Mouse (Mus musculus): ENCODE measurements around the gene Ttc39d. TPM values are rescaled to one million over a fixed set of nuclear protein-coding genes. Genes with fewer than 3 reads are reported as not detected.

The Ttc39d gene
- polyA plus RNA-seq, 1 experiment from 2014 or later = 0.14 TPM

DNA sequence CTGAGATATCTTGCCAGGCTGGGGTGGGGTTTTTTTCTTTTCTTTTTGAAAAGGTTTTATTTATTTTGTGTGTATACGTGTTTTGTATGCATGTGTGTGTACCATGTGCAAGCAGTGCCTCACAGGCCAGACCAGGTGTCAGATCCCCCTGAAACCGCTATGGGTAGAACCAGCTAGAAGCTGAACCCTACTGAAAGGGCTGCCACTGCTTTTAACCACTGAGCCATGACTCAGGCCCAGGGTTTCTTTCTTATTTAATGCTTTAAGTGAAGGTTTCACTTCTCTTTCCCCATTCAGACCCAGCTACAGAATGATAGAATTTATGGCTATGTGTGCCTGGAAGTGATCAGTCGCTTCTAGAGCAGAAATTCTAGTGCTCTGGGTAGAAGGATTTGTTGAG is 29.5 kb downstream of the Ttc39d start:
- no peak for ATAC-seq (ENCODE audit: low FRiP score)
- 91% methylated on average over 3 of the region's 3 CpGs for WGBS
- no peak overlapping the region for H3K9ac ChIP-seq
- H3K27ac ChIP-seq = no peak overlapping the region
- H3K27me3 ChIP-seq = no peaks in the 10 kb centered on the region
- H3K4me3 ChIP-seq = no peak overlapping the region
- H3K9me3 ChIP-seq (replicated peaks) = no peaks in the 10 kb centered on the region
- peaks cover 40% of the 10 kb centered on the region for H3K36me3 ChIP-seq
- H3K4me1 ChIP-seq = no peaks in the 10 kb centered on the region
- no peak overlapping the region for H3K4me2 ChIP-seq (replicated peaks)

DNA sequence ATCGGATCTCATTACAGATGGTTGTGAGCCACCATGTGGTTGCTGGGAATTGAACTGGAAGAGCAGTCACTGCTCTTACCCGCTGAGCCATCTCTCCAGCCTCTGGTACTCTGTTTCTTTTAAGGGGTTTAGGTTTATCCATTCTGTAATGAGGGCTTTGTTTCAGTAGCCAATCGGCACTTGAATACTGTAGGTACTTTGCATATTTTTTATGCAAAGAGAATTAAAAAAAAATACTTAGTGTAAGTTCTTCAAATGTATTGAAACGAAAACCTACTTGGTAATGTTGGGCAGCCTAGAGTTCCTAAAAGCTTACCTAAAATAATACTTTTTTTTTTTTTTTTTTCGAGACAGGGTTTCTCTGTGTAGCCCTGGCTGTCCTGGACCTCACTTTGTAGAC is 30.2 kb downstream of the Ttc39d start:
- ATAC-seq (ENCODE audit: low FRiP score) = no peak
- Histone ChIP-seq H3K4me2 (replicated peaks) (no peak overlapping the region), H3K9ac (no peak overlapping the region), H3K4me3 (no peak overlapping the region), H3K27me3 (no peaks in the 10 kb centered on the region), H3K27ac (no peak overlapping the region), H3K36me3 (peaks cover 44% of the 10 kb centered on the region), H3K9me3 (replicated peaks) (no peaks in the 10 kb centered on the region), H3K4me1 (no peaks in the 10 kb centered on the region)
- WGBS = 92% methylated on average over 5 of the region's 5 CpGs

DNA sequence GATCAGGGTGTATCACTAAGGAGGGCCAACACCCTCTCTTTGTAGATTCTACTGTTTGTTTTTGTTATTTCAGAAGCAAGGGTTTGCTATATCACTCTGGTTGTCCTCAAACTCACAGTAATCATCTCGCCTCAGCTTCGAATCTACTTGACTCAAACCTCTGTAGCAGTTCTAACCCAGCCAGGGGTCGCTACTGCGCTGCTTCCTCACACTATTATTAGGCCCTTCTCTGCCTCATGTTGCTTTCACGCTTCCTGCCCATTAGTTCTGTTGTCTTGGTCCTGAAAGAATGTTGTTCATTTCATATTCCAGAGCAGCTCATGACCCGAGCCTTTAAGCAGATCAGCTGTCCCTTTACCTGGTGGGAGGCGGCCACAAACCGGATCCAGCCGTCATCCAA is 34.3 kb downstream of the Ttc39d start:
- H3K4me1 ChIP-seq = no peaks in the 10 kb centered on the region
- no peaks in the 10 kb centered on the region for H3K27me3 ChIP-seq
- H3K9ac ChIP-seq = no peak overlapping the region
- H3K36me3 ChIP-seq = peaks cover 83% of the 10 kb centered on the region
- no peak for ATAC-seq (ENCODE audit: low FRiP score)
- no peak overlapping the region for H3K4me2 ChIP-seq (replicated peaks)
- H3K4me3 ChIP-seq = no peak overlapping the region
- H3K9me3 ChIP-seq (replicated peaks) = no peaks in the 10 kb centered on the region
- 83% methylated on average over 9 of the region's 9 CpGs for WGBS
- H3K27ac ChIP-seq = no peak overlapping the region

DNA sequence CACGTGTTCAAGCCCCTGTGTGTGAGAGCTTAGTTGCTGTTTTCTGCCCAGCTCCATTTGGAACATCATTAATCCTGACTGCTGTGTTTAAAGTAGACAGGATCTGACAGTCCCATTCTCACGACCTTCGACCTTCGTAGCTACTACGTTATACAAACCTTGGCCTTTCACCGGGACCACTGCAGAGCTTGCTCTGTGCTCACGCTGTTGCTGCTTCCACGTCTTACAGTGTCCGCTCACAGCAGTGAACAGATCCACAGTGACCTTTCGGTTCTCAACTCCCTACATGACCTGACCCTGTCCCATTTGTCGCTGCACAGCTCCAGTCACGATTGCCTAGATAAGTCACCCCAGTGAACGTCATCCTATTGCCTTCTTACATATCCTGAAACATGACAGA is 35.9 kb downstream of the Ttc39d start:
- peaks cover 89% of the 10 kb centered on the region for H3K36me3 ChIP-seq
- no peak overlapping the region for H3K9ac ChIP-seq
- 66% methylated on average over 13 of the region's 13 CpGs for WGBS
- H3K4me1 ChIP-seq = no peaks in the 10 kb centered on the region
- H3K9me3 ChIP-seq (replicated peaks) = no peaks in the 10 kb centered on the region
- H3K4me2 ChIP-seq (replicated peaks) = no peak overlapping the region
- ATAC-seq (ENCODE audit: low FRiP score) = no peak
- H3K27me3 ChIP-seq = no peaks in the 10 kb centered on the region
- H3K4me3 ChIP-seq = no peak overlapping the region
- H3K27ac ChIP-seq = no peak overlapping the region

DNA sequence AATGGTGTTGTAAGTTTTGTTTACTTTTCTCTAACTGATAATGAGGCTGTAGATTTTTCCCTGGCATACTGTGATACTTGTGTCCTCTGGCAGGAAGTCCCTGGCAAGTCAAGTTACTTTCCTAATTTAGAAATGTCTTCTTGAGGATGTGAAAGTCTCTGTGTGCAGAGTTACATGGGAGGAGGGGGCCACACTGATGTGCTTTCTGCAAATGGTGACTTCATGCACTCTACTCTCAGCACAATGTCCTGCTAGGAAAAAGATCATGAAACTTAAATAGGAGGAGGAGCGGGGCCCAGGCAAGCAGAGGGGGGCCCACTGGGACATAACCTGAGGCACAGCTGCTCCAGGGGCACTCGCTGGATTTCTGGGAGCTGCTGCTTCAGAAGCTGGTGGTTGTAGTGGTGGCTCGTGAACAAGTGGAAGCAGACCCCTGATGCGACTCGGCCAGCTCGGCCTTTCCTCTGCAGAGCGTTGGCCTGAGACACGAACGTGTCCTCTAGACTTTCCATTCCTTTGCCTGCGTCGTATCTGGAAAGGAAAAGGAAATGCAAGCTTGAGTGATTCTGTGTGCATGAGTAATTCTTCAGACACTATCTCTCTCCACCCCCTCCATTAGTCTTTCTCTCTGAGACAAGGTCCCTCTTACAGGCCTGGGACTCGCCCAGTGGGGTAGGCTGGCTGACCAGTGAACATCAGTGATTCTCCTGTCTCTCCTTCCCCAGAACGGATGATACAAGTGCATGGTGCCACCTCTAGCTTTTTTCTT is 45.7 kb downstream of the Ttc39d start:
- Histone ChIP-seq H3K4me2 (replicated peaks) (no peak overlapping the region), H3K27ac (no peak overlapping the region), H3K4me1 (no peaks in the 10 kb centered on the region), H3K9ac (no peak overlapping the region), H3K36me3 (peaks cover 96% of the 10 kb centered on the region), H3K27me3 (no peaks in the 10 kb centered on the region), H3K4me3 (no peak overlapping the region), H3K9me3 (replicated peaks) (no peaks in the 10 kb centered on the region)
- ATAC-seq (ENCODE audit: low FRiP score) = no peak
- 80% methylated on average over 12 of the region's 13 CpGs for WGBS

DNA sequence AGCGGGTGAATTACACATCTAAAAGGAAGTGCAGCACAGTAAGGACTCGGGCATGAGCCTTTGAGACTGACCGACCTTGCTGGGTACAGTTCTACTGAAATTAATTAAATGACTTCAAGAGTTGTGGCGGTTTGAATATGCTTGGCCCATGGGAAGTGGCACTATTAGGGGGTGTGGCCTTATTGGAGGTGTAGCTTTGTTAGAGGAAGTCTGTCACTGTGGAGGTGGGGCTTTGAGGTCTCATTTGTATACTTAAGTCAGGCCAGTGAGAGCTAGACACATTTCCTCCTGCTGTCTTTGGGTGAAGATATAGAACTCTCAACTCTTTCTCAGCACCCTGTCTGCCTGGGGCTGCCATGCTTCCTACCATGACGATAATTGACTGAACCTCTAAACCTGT is 47.2 kb downstream of the Ttc39d start:
- no peak overlapping the region for H3K9ac ChIP-seq
- no peak overlapping the region for H3K4me3 ChIP-seq
- no peak overlapping the region for H3K4me2 ChIP-seq (replicated peaks)
- no peak overlapping the region for H3K27ac ChIP-seq
- H3K36me3 ChIP-seq = peaks cover 99% of the 10 kb centered on the region
- WGBS = 95% methylated on average over 5 of the region's 5 CpGs
- no peaks in the 10 kb centered on the region for H3K27me3 ChIP-seq
- H3K9me3 ChIP-seq (replicated peaks) = no peaks in the 10 kb centered on the region
- H3K4me1 ChIP-seq = no peaks in the 10 kb centered on the region
- ATAC-seq (ENCODE audit: low FRiP score) = no peak

DNA sequence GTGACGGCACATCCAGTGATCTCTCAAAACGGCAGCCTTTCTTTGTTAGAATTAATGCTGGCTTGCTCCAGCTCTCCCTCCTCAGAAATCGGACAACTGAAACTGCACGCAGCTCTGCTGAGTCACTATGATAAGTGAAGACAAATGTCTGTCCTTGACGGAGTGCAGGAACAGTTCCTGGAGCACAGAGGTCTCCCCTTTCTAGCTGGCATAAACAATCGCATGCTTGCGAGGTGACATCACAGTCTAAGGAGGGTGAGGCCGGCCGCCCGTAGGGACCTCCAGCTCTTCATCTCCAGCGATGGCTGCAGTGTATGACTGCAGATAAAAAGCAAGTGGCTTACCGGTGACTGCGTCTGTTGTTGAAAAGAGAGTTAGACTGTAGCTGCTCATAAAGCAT is 47.9 kb downstream of the Ttc39d start:
- Histone ChIP-seq H3K9ac (no peak overlapping the region), H3K4me1 (no peaks in the 10 kb centered on the region), H3K9me3 (replicated peaks) (no peaks in the 10 kb centered on the region), H3K27me3 (no peaks in the 10 kb centered on the region), H3K4me3 (no peak overlapping the region), H3K27ac (no peak overlapping the region), H3K36me3 (peaks cover 97% of the 10 kb centered on the region), H3K4me2 (replicated peaks) (no peak overlapping the region)
- 77% methylated on average over 13 of the region's 13 CpGs for WGBS
- ATAC-seq (ENCODE audit: low FRiP score) = no peak

DNA sequence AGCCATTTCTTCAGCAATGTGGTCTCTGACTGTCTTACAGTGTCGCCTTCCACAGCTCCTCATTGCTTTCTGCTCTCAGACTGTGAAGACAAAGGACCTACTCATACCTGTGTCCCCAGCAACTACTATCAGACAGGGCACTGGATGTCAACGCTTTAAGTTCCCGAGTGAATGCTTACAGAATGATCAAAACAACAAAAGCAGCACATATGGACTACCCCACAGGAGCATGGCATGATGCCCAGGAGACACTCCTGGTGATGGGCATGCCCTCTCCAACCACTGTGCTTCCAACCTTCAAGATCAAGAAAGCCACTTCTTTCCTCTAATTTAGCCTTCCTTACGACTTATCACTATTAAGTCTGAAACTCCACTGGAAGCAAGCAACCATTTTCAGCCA is 59.8 kb downstream of the Ttc39d start:
- Histone ChIP-seq H3K4me3 (no peak overlapping the region), H3K27ac (no peak overlapping the region), H3K27me3 (no peaks in the 10 kb centered on the region), H3K9ac (no peak overlapping the region), H3K36me3 (peaks cover 86% of the 10 kb centered on the region), H3K4me1 (no peaks in the 10 kb centered on the region), H3K4me2 (replicated peaks) (no peak overlapping the region), H3K9me3 (replicated peaks) (no peaks in the 10 kb centered on the region)
- ATAC-seq (ENCODE audit: low FRiP score) = no peak
- WGBS = 92% methylated on average over 4 of the region's 4 CpGs

Other genes with a start within 250 kb of the Ttc39d start
- 112 and 116 TPM in 2 replicates for gene Hnrnpll, start 145.1 kb upstream of the Ttc39d start, polyA plus RNA-seq (2016; fragmentation: Nextera tagmentation; extraction: Ambion mirVana)
- gene Galm, start 80.0 kb upstream of the Ttc39d start, polyA plus RNA-seq (2016; fragmentation: Nextera tagmentation; extraction: Ambion mirVana) = 8.5 and 9.1 TPM in 2 replicates
- 592 and 633 TPM in 2 replicates for gene Srsf7, start 153 bp upstream of the Ttc39d start, polyA plus RNA-seq (2016; fragmentation: Nextera tagmentation; extraction: Ambion mirVana)
- 23.2 and 25.6 TPM in 2 replicates for gene Gemin6, start 17.0 kb downstream of the Ttc39d start, polyA plus RNA-seq (2016; fragmentation: Nextera tagmentation; extraction: Ambion mirVana)
- 32.3 and 32.4 TPM in 2 replicates for gene Morn2, start 82.7 kb downstream of the Ttc39d start, polyA plus RNA-seq (2016; fragmentation: Nextera tagmentation; extraction: Ambion mirVana)
- 42.7 and 44.6 TPM in 2 replicates for gene Dhx57, start 83.0 kb downstream of the Ttc39d start, polyA plus RNA-seq (2016; fragmentation: Nextera tagmentation; extraction: Ambion mirVana)
- gene Arhgef33, start 99.9 kb downstream of the Ttc39d start, polyA plus RNA-seq (2016; fragmentation: Nextera tagmentation; extraction: Ambion mirVana) = 1.0 and 1.2 TPM in 2 replicates
- gene Gm10190, start 166.1 kb downstream of the Ttc39d start, polyA plus RNA-seq (2016; fragmentation: Nextera tagmentation; extraction: Ambion mirVana) = 1.7 and 2.1 TPM in 2 replicates

Data from hindbrain, embryonic 12.5 days (tissue).